Comparison of ENCODE assay signal across 8 mouse cellular contexts in genomic region chr3:123138274-123139003, GRCm38 (mm10).
DNase-seq lines count a peak whose midpoint lies in the region; ATAC-seq and TF ChIP-seq lines count a peak whose summit lies in the region.

No protein-coding gene starts in this region.

- H3K27me3 ChIP-seq in heart, embryonic 13.5 days (replicated peaks) = no peaks in the 10 kb centered on the region
- H3K27me3 ChIP-seq in midbrain, embryonic 13.5 days = no peaks in the 10 kb centered on the region

- no peak for ATAC-seq in heart, embryonic 13.5 days (ENCODE audit: extremely low read depth, insufficient number of reproducible peaks, low FRiP score, low TSS enrichment)
- no peak for ATAC-seq in midbrain, embryonic 13.5 days

- no peak for DNase-seq in layer of hippocampus, adult 2 months (ENCODE audit: low spot score in 2 of 2)
- DNase-seq in layer of hippocampus, postnatal 36 days = no peak
- DNase-seq in adrenal gland, adult 2 months = peak; percentile 85
- peak; percentile 72 to 73 for DNase-seq in lung, adult 18-20 months
- DNase-seq in urinary bladder, postnatal 4 days (ENCODE audit: low spot score in 2 of 2) = peak; percentile 79 to 85
- no peak for DNase-seq in layer of hippocampus, adult 8-10 months (ENCODE audit: low spot score in 2 of 2)

- H3K36me3 ChIP-seq in heart, embryonic 13.5 days = no peaks in the 10 kb centered on the region
- no peaks in the 10 kb centered on the region for H3K36me3 ChIP-seq in midbrain, embryonic 13.5 days

- 47% methylated on average over 6 of the region's 6 CpGs for WGBS in heart, embryonic 13.5 days
- 62% methylated on average over 6 of the region's 6 CpGs for WGBS in midbrain, embryonic 13.5 days

- H3K4me2 ChIP-seq in heart, embryonic 13.5 days = peak overlapping the region; percentile 6; the same call in 1 of the 2 replicates
- no peak overlapping the region for H3K4me2 ChIP-seq in midbrain, embryonic 13.5 days (replicated peaks)

- H3K9ac ChIP-seq in heart, embryonic 13.5 days = no peak overlapping the region
- H3K9ac ChIP-seq in midbrain, embryonic 13.5 days (replicated peaks) = no peak overlapping the region

- no peak for TF ChIP-seq CTCF in layer of hippocampus, adult 2 months (conservative IDR thresholded peaks at IDR 0.05)

- peak overlapping the region; percentile 72 for H3K27ac ChIP-seq in layer of hippocampus, adult 2 months
- peak overlapping the region; percentile 67; the same call in 1 of the 2 replicates for H3K27ac ChIP-seq in heart, embryonic 13.5 days (replicated peaks)
- no peak overlapping the region for H3K27ac ChIP-seq in midbrain, embryonic 13.5 days

- H3K9me3 ChIP-seq in heart, embryonic 13.5 days = no peaks in the 10 kb centered on the region
- H3K9me3 ChIP-seq in midbrain, embryonic 13.5 days = no peaks in the 10 kb centered on the region

- peaks cover 49% of the 10 kb centered on the region for H3K4me1 ChIP-seq in heart, embryonic 13.5 days
- H3K4me1 ChIP-seq in midbrain, embryonic 13.5 days (replicated peaks) = no peaks in the 10 kb centered on the region

- no peak overlapping the region for H3K4me3 ChIP-seq in layer of hippocampus, adult 2 months
- H3K4me3 ChIP-seq in heart, embryonic 13.5 days = no peak overlapping the region
- H3K4me3 ChIP-seq in midbrain, embryonic 13.5 days (replicated peaks) = no peak overlapping the region

Comparison
In these comparisons a context has a peak if more than half of its experiments do, and no peak if none do; other contexts are left out.
1. DNase-seq: peak in adrenal gland, adult 2 months (single experiment), lung, adult 18-20 months (2 of 2) and urinary bladder, postnatal 4 days (2 of 2); none in layer of hippocampus, adult 2 months (0 of 2), layer of hippocampus, postnatal 36 days (0 of 2) and layer of hippocampus, adult 8-10 months (0 of 2).